Mouse (Mus musculus): ENCODE results near the gene Gucy2c. TPM values are rescaled to one million over a fixed set of nuclear protein-coding genes. Genes with fewer than 3 reads are reported as not detected.
"Not testable (repeated sequence)": the region's sequence is repeated elsewhere in the genome, so short reads cannot be mapped to it uniquely, and the experiment has no call there.

Gucy2c gene
- total RNA-seq, 2 experiments from 2014 or later, result not detected

GRCm38 (mm10) chr6:136804705-136805408, 23.3 kb upstream of the Gucy2c start:
- intact Hi-C loops (cut with DNase I), result loop anchor here (1.0 to 2.0 kb wide), 2 partner anchors 22 to 52 kb away; partner anchors contain the start of genes Art4 and BC049715
- DNase-seq, result no peak

- intact Hi-C loops (cut with DNase I), result loop anchor here (1.0 to 2.0 kb wide), 2 partner anchors 23 to 53 kb away; partner anchors contain the start of genes Art4 and BC049715
Measured at GRCm38 (mm10) chr6:136803739-136804633, 22.4 kb upstream of the Gucy2c start, which contains the start of gene Hist4h4. Gene Hist4h4, minus strand, starts transcription at chr6:136804415.

GRCm38 (mm10) chr6:136803093-136803738, 21.7 kb upstream of the Gucy2c start:
- intact Hi-C loops (cut with DNase I), result no loop called here
- DNase-seq, result no peak

More at GRCm38 (mm10) chr6:136803739-136804633, 22.4 kb upstream of the Gucy2c start, which contains the start of gene Hist4h4:
- peak; percentile 98 to 99 for DNase-seq

GRCm38 (mm10) chr6:136801274-136801673, 19.7 kb upstream of the Gucy2c start:
- DNase-seq, result no peak
- intact Hi-C loops (cut with DNase I), result no loop called here

- DNase-seq, result no peak
- intact Hi-C loops (cut with DNase I), result no loop called here
Measured at GRCm38 (mm10) chr6:136800710-136801109, 19.1 kb upstream of the Gucy2c start.

- intact Hi-C loops (cut with DNase I); DNase-seq: not testable (repeated sequence)
Measured at GRCm38 (mm10) chr6:136797874-136798693, 16.5 kb upstream of the Gucy2c start.

GRCm38 (mm10) chr6:136795850-136796249, 14.3 kb upstream of the Gucy2c start:
- intact Hi-C loops (cut with DNase I), result no loop called here

GRCm38 (mm10) chr6:136795110-136795509, 13.5 kb upstream of the Gucy2c start:
- intact Hi-C loops (cut with DNase I), result no loop called here
- DNase-seq, result no peak

More at GRCm38 (mm10) chr6:136795850-136796249, 14.3 kb upstream of the Gucy2c start:
- no peak for DNase-seq

GRCm38 (mm10) chr6:136793831-136794525, 12.4 kb upstream of the Gucy2c start:
- no peak for DNase-seq
- intact Hi-C loops (cut with DNase I), result no loop called here

GRCm38 (mm10) chr6:136792884-136793758, 11.6 kb upstream of the Gucy2c start:
- DNase-seq, result no peak

GRCm38 (mm10) chr6:136789391-136789971, 7.9 kb upstream of the Gucy2c start:
- peak; percentile 88 for DNase-seq
- intact Hi-C loops (cut with DNase I), result no loop called here

More at GRCm38 (mm10) chr6:136792884-136793758, 11.6 kb upstream of the Gucy2c start:
- intact Hi-C loops (cut with DNase I), result no loop called here

GRCm38 (mm10) chr6:136782761-136783160, 1.2 kb upstream of the Gucy2c start:
- no peak for DNase-seq
- intact Hi-C loops (cut with DNase I), result no loop called here

- no peak for DNase-seq
- intact Hi-C loops (cut with DNase I), result no loop called here
Measured at GRCm38 (mm10) chr6:136782146-136782545, 581 bp upstream of the Gucy2c start.

GRCm38 (mm10) chr6:136776392-136776791, 5.2 kb downstream of the Gucy2c start:
- intact Hi-C loops (cut with DNase I), result no loop called here
- DNase-seq, result no peak

GRCm38 (mm10) chr6:136769859-136770258, 11.7 kb downstream of the Gucy2c start:
- no peak for DNase-seq
- intact Hi-C loops (cut with DNase I), result no loop called here

- intact Hi-C loops (cut with DNase I), result no loop called here
- peak in 1 of 2 experiments; percentile 7 for DNase-seq
Measured at GRCm38 (mm10) chr6:136769143-136769542, 12.4 kb downstream of the Gucy2c start.

GRCm38 (mm10) chr6:136763912-136764311, 17.7 kb downstream of the Gucy2c start:
- DNase-seq, result no peak

GRCm38 (mm10) chr6:136750567-136750966, 31.0 kb downstream of the Gucy2c start:
- intact Hi-C loops (cut with DNase I), result no loop called here
- DNase-seq, result no peak

More at GRCm38 (mm10) chr6:136763912-136764311, 17.7 kb downstream of the Gucy2c start:
- intact Hi-C loops (cut with DNase I), result no loop called here

Data from heart, postnatal 10 days (tissue).